Mouse (Mus musculus) activated CD4-positive, CD25-positive, alpha-beta regulatory T cell, adult 4 months (primary cell): ENCODE measurements around the gene Csmd2. TPM values are rescaled to one million over a fixed set of nuclear protein-coding genes. Genes with fewer than 3 reads are reported as not detected.

Experiments
- ATAC-seq: one replicate; pipeline ENCODE4 v1.8.0; 2017
- polyA plus RNA-seq, 2 experiments: library from polyadenylated mRNA; unstranded; fragments of 100-300 nt; shearing (Covaris generic); gene quantifications; one replicate each; pipeline ENCODE4 v1.2.1; 2017

Csmd2 gene
- polyA plus RNA-seq, 2 experiments from 2014 or later = 0.12 TPM; not detected in 1

GRCm38 (mm10) chr4:128419988-128420617 is 432.4 kb downstream of the Csmd2 start:
- no peak for ATAC-seq

- no peak for ATAC-seq
Observed at GRCm38 (mm10) chr4:128422486-128422885, 434.8 kb downstream of the Csmd2 start.

DNA sequence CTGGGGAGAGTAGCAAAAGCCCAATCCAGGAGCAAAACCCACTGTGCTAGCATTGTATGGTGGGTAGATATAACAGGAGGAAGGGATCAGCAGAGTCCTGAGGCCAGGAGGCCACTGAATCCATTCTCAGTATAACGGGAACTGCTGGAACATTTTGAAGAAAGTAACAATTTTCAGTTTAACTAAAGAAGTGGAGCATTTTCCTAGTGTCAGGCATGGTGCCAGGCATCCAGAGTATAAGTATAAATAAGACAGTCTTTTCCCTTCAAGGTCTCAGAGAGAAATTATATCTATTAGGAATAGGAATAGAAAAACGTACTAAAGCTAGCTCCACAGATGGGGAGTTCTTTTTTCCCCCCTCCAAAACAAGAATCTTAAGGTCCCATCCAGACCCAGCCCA is 437.7 kb downstream of the Csmd2 start:
- ATAC-seq = no peak

DNA sequence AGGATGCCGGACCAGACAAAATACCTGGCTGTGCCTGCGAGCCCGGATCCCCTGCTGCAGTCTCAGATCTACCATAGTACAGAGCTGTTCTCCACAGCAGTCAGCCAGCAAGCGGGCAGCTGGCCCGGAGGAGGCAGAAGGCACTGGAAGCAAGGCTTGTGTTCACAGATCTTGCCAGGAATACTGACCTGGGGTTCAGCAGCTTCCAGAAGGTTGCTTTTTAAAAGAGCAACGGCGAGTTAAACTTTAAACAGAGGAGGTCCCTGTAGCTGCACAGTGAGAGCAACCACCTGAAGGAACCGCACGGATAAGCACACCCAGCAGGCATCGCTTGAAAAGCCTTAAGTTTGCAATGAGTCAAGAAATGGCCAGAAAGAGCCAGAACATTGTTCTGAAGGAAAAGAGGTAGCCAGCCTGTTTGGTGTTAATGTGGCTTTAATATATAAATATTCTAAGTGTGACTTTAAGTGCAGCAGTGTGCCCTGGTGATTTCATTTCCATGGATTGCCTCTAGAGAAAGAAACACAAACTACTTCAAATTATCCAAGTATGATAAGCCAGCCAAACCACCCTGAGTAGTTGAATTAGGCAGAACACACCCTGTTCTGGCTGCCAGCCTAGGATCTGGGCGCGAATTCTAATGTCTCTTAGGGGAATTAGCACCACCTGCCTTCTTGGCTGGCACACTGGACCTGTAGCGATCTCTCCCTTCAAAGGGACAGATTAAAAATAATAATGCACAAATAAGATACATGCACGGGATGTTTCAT is 439.8 kb downstream of the Csmd2 start:
- ATAC-seq = no peak

- ATAC-seq = no peak
Observed at GRCm38 (mm10) chr4:128428303-128429107, 440.8 kb downstream of the Csmd2 start.

DNA sequence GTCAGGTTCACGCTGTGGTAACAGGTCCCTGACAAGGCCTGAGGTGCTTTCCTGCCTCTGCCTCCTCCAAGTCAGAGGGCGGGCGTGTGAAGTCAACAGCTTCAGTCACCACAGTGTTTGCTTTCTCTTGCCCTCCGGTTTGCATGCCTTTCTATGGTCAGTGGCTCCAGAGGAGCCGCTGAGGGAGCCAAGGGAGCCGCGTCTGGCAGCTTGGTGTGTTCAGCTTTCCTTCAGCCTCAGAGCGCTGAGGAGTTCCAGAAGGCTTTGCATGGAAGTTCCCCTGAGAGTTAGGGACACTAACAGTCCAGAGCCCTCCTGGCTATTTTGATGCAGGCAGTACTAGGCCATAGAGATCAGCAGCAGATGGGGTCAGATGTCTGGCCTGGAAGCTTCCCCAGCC is 441.9 kb downstream of the Csmd2 start:
- ATAC-seq = no peak

DNA sequence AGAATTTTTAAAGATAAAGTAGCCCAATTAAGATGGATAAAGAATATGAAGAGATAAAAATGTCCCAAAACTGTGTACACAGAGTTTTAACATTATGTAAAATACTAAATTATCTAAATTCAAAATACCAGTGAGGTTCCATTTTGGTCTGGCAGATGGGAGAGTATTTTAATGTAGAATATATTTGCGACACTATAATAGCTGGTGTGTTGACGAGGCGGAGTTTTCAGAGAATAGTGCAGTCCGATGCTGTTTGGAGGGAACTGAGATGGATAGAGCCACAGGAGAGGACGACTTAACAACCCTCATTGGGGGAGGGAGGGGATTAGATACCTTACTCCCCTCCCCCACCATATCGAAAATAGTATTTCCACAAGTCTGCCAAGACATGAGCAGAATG is 452.9 kb downstream of the Csmd2 start:
- ATAC-seq = no peak

DNA sequence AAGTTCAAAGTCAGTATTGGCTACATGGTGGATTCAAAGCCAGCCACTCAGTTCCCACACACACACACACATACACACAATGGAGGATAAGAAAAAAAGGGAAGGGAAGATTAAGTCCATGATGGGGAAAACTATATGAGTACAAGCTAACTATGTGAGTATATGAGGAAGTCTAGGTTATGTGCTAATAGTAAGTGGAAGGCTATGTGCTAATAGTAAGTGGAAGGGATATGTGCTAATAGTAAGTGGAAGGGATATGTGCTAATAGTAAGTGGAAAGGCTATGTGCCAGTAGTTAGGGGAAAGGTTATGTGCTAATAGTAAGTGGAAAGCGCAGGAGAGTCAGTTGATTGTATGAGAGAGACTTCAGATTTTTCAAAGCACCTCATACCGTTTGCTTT is 453.6 kb downstream of the Csmd2 start:
- ATAC-seq = no peak

GRCm38 (mm10) chr4:128442791-128443190 is 455.1 kb downstream of the Csmd2 start:
- no peak for ATAC-seq

DNA sequence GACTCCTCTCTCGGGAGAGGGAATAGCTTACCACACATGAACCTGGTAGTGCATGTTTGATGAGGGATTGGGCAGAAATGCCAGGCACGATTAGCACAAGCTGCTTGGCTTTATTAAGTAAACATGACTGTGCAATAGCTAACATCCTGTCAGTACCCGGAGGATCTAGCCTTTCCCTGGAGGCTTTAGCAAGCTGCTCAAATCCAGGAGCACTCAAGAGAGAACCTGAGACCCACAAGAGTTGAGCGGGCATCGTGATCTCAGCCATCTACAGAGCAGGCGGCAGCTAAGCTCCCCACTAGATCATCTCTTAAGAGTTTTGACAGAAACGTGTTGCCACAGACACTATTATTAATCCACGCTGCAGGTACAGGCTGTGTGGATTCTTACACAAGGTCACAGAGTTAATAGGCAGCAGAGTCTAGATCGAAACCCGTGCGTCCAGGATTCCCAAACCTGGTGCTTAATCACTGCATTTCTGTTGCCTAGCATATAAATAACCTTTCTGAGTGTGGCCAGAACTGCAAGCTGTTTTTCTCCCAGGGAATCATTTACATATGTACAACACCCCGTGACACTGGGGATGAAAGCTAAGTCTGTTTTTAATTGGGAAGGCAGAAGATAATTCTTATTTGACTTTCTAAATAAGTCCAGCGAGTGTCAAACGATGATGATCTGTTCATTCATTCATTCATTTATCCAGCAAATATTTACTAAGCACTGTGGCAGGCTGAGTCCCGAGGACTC is 458.0 kb downstream of the Csmd2 start:
- no peak for ATAC-seq

DNA sequence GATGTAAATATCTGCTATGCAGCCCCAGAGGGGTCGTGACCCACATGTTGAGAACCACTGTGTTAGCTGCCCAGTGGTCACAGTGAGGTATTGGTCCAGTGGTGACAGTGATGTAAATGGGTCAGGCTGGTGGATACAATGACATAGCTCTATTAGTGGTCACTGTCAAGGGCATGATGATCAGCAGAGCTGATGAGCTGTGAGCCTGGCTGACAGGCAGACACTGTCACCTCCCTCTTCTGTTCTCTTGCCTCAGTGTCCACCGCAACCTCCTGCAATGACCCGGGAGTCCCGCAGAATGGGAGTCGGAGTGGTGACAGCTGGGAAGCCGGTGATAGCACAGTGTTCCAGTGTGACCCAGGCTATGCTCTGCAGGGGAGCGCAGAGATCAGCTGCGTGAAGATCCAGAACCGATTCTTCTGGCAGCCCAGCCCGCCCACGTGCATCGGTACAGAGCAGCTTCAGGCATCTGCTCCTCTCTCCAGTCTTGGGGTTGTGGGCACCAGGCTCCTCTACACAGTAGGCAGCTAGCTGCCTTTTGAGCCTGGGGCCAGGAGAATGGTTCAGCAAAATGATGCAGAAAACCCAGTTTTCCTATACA is 461.3 kb downstream of the Csmd2 start:
- ATAC-seq = no peak

DNA sequence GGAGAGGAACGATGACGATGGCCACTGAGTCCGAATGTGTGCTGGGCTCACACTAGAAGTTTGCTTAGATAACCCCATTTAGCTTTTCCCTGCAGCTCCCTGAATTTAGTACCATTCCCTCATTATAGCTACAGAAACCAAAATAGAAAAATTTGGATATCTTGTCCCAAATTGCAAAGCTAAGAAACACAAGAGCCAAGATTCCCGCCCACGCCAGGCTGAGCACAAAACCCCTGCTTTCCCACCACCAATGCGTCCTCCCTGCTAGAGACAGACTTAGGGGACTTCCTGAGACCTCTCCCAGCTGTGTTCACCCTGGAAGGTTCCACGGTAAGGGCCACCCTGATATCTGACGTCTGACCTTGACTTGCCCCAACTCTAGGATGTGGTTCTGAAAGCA is 462.5 kb downstream of the Csmd2 start:
- no peak for ATAC-seq

DNA sequence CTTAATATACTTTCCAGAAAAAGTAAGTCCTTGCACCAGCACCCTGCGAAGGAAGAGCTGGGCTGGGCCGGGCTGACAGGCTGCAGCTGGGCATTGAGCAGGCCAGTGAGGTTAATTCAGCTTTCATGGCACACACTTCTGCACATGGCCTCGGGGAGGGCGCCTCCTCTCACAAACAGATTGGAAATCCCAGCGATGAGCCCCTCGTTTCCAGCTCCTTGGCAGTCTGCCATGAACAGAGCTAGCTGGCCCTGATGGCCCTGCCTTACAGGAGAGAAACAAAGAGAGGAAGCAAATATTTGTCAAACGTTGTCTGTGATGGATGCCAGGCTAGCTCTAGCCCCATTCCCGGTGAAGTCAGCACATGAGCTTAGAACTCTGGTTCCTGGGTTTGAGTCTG is 463.3 kb downstream of the Csmd2 start:
- no peak for ATAC-seq

DNA sequence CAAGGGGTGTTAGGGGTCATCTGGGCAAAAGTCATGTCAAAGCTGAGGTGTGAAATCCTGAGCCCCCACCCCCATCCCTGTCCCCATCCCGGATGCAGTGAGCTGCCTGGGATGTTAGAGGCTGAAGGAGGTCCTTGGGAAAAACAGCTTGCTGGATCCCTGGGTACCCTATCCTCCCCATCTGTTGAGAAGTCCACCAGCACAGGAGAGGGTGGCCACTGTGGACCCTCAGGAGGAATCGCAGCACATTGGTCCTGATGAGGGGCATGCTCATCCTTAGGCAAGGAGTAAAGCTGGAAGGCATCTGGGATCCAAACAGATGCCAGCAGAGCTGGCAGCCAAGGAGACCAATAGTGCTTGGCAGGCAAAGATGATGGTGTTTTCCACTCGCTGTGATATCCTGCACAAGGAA is 463.7 kb downstream of the Csmd2 start:
- no peak for ATAC-seq

- ATAC-seq = no peak
Observed at GRCm38 (mm10) chr4:128466708-128467107, 479.1 kb downstream of the Csmd2 start.

DNA sequence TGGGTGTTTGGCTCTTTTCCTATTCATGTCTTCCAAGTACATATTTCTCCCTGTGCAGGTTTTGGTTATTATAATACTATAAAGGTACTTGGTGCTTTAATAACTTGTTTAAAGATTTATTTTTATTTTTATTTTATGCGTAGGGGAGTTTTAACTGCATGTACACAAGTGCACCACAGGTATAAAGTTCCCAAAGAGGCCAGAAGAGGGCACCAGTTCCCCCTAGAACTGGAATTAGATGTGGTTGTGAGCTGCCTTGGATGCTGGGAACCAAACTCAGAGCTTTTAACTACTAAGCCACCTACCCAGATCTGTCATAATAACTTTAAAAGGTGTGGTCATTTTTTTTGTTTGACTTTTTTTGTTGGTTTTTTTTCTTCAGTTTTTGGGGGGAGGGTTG is 480.4 kb downstream of the Csmd2 start:
- no peak for ATAC-seq

DNA sequence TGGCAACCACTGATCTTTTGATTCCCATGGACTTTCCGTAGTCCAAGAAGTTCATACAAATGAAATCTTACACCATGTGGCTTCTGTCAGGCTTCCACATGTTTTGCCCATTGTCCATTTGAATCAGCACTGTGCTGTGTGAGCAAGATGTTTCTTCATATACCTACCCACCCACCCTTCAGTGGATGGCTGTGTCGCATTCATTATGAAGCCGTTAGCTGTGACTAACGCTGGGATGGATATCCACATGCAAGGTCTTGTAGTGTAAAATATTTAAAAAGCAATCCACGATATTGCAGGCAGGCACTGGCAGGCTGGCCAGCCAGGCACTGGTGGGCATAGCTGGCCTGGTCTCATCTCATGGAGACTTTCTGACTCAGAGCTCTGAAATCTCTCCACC is 488.6 kb downstream of the Csmd2 start:
- ATAC-seq = no peak

DNA sequence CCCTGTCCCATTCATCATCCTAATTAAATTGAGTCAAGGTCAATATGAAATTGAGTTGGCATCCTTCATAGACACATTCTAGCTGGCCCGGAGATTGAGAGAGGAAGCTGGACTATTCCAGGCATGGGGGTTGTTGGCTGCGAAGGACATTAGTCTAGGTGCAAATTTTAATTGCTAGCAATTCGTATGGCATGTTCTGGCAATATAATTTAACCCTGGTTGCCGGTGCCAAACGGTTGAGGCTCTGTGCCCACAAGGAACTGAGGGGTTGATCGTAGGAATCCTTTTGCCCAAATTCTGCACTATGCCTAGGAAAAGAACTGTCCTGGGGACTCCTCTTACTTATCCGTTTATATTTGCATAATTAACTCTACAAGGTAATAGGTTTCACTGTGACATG is 496.2 kb downstream of the Csmd2 start:
- ATAC-seq = no peak

GRCm38 (mm10) chr4:128484679-128485078 is 497.0 kb downstream of the Csmd2 start:
- no peak for ATAC-seq

- no peak for ATAC-seq
Observed at GRCm38 (mm10) chr4:128489521-128490100, 502.0 kb downstream of the Csmd2 start.

GRCm38 (mm10) chr4:128492055-128492454 is 504.4 kb downstream of the Csmd2 start:
- ATAC-seq = no peak

- no peak for ATAC-seq
Observed at GRCm38 (mm10) chr4:128499980-128500379, 512.3 kb downstream of the Csmd2 start.
